Mouse (Mus musculus) lung, adult 2 months (tissue): ENCODE results near the gene Ccdc191.

ENCODE experiments used
- CTCF ChIP-seq: fragments of 200-500 bp; IDR thresholded peaks from 2 replicates; pipeline ENCODE4 v1.5.1; 2011; ENCODE audit warnings: mild to moderate bottlenecking, low read length, control low read depth; ENCODE audit not compliant: insufficient read depth
- POLR2A ChIP-seq: fragments of 200-500 bp; IDR thresholded peaks from 2 replicates; pipeline ENCODE4 v1.6.1; 2011; ENCODE audit warnings: low read depth, mild to moderate bottlenecking, control low read depth, low read length, borderline replicate concordance; ENCODE audit errors: extremely low read depth

- no peak for TF ChIP-seq CTCF
- no peak for TF ChIP-seq POLR2A
Measured at GRCm38 (mm10) chr16:43841236-43841635, 48.4 kb upstream of the Ccdc191 start.
